ENCODE assay signal across 30 mouse cellular contexts in genomic region chr7:26917114-26917513, GRCm38 (mm10). TPM values are rescaled to one million over a fixed set of nuclear protein-coding genes. Genes with fewer than 3 reads are reported as not detected.
"Had no signal": no experiment of that assay in that cellular context is flagged by ENCODE, and none has a peak within 500 bp of the region (broad histone marks: within the 10 kb centered on the region; RNA-seq: fewer than 3 reads in every experiment).

No protein-coding gene starts in this region.

RNA-seq across cellular contexts. Expression of gene Cyp2a22, which starts 22.1 kb away (rescaled TPM):
- total RNA-seq: common myeloid progenitor, adult 5-6 weeks; forebrain, postnatal 0 days; gastrocnemius, adult 18-20 months; gastrocnemius, adult 2 months; gastrocnemius, adult 8-10 months; gastrocnemius, postnatal 10 days; gastrocnemius, postnatal 14 days; gastrocnemius, postnatal 25 days; gastrocnemius, postnatal 36 days; granulocyte monocyte progenitor cell, adult 5-6 weeks; heart, adult 18-20 months; heart, adult 2 months; heart, adult 8-10 months had no signal
- polyA plus RNA-seq: cerebellum, adult 2 months; cortical plate, adult 2 months; embryonic facial prominence, embryonic 10.5 days; embryonic facial prominence, embryonic 11.5 days; embryonic facial prominence, embryonic 12.5 days; embryonic facial prominence, embryonic 13.5 days; embryonic facial prominence, embryonic 14.5 days; embryonic facial prominence, embryonic 15.5 days; forebrain, embryonic 10.5 days; forebrain, embryonic 11.5 days; forebrain, embryonic 12.5 days; forebrain, embryonic 13.5 days; forebrain, embryonic 14.5 days; forebrain, embryonic 15.5 days; forebrain, embryonic 16.5 days; forebrain, postnatal 0 days; frontal cortex, adult 2 months; gonadal fat pad, adult 2 months; heart, adult 2 months had no signal
